Mouse (Mus musculus): ENCODE measurements at regions not wholly inside any gene's neighbourhood (a gene's known extent, or its start where the extent isn't known, plus 50 kb on each side); places are given as distances from the start of the nearest gene placed in this dataset.

GRCm38 (mm10) chr5:91307031-91307430, 95.8 kb downstream of the Btc start:
- no peak for DNase-seq
- intact Hi-C loops (cut with DNase I), result loop anchor here (2.0 kb wide), 1 partner anchor 354 kb away; no protein-coding TSS in a partner anchor
